Mouse (Mus musculus): Measurements from ENCODE around the gene Uroc1.

Uroc1 gene

DNA sequence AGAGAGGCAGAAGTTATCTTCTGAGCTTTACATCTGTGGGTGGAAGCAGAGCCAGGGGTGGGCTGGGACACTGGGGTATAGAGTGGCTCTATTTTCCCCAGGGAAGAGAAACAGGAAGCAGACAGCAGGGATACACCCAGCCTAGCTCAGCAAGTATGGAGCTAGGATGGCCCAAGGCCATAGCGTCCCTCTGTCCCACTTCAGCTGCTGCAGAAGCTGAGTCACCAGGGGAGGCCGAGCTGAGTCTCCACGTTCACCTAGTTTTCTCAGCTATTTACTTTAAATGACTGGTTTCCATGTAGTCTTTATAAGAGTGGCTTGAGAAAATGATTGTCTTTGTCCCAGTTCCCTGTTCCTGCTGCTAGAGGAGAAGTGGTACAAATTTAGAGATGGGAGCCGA, 15.4 kb downstream of the Uroc1 start:
- intact Hi-C loops (cut with DNase I): no loop called here

DNA sequence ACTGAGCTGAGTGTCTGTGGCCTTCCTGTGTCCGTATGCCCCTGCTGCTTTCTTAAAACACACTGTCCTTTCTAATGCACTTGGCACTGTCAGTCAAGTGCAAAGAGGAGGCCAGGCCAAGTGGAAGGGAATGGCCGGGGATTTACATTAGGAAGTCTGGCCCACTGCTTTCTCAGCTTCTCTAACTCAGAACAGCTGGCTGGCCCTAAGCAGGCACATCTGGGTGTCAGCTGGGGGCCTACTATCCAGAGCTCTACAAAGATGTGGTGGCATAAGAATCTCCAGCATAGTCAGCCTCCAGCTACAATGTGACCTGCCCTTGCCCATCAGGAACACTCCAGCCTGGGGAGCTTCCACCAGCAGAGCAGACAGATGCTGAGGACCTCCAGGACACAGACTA, 16.9 kb downstream of the Uroc1 start:
- intact Hi-C loops (cut with DNase I): no loop called here

DNA sequence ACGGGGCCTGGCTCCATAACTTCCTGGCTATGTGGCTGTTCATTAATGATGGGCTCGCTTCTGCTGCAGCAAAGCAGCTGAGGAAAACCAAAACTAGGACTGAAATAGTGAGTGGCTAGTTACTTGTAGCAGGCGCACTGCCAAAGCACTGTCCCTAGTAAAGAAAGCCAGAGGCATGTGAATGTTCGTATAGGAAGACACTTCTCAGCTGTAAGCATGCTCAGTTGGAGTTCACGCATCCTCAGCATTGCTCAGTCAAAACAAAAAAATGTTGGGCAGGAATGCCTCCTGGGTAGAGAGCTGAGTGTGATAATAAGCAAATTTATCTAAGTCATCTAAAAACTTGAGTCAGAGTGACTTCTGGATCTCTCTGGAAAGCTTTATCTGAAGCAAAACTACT, 25.1 kb downstream of the Uroc1 start:
- intact Hi-C loops (cut with DNase I): no loop called here

DNA sequence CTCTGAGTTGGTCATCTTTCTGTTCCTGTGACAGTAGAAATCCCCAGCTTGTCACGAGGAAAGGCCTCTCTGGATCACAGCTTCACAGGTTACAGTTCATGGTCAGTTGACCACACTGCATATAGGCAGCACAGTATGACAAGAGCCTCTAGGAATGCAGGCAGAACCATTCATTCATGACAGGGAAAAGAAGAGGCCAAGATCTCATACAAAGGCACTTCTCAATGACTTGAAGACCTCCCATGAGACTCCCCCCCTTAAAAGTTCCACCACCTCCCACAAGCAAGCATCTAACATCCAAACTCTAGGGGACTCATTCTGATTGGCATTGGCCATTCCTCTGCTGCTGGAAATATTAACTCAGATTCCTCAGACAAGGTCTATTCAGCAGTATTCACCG, 26.4 kb downstream of the Uroc1 start:
- intact Hi-C loops (cut with DNase I): no loop called here

DNA sequence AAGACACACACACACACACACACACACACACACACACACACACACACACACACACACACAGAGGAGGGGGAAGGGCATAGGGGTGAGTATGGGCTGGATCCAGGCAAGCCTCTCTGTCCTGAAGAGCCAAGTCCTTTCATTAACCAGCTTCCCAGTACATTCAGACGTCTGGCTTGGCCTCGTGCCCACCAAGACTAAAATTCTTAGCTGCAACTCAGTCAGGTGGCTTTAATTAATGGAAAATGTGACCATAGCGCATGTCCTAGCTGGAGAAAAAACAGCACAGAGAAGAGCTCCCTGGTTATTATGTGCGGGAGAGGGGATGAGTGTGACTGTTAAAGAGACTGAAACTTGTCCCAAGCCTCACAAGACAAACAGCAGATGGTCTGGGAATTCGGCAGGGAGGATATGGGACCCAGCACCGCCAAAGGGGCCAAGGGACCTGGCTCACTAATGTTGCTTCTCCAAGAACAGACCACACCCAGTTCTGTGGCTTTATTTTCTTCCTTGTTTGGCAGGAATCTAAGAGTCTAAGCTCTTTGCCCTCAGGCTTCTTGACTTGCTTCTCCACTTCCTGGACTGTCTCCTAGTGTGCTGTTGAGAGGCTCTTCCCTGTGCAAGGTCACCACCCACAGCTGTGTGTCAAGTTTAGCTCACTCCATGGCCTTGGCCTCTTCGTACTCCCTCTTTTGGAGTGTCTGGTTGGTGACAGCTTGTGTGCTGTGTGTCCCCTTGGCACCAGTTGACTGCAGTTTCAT, 27.1 kb downstream of the Uroc1 start:
- intact Hi-C loops (cut with DNase I): no loop called here

DNA sequence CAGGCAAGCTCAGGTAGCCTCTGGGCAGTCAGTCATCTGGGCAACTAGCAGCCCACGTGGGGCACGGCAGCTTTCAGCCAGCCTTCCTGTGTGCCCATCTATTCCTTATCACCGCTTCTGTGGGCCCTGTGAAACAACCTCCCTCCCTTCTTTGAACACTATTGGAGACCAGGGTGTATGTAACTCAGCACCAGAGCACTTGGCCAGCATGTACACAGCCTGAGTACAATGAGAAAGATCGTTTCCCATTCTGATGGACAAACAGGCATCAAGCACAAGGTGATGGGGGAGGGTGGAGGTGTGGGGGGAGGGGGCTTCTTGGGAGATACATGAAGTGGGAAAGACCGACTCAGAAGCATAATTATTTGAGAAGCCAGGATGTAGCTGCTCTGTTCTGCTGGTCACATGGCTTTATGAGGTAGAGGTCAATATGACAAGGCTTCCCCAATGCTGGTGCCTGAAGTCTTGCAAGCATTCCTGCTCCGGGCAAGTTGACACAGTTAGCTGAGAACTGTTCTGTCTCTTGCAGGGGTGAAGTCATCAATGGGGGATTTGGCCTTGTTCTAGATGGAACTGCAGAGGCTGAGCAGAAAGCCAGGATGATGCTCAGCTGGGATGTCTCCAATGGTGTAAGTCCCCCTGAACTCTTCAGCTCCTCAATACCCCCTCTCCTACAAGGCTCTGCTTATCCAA, 28.0 kb downstream of the Uroc1 start:
- intact Hi-C loops (cut with DNase I): no loop called here

DNA sequence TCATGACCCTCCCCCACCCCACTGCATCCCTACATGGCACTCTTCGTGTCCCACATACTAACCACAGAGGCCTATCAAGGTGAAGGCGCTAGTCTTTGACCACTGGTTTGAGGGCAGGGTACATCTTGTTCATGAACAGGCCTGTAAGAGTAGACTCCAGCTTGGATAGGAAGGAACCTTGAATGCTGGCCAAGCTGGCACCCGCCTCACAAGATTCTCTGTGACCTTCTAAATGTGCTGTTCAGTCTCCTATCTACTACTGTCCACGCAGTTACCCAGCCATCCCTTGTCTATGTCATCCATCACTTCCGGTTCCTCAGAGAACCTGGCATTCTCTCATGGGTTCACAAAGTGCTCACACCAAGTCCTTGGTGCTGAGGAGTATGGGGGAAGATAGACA, 30.2 kb downstream of the Uroc1 start:
- intact Hi-C loops (cut with DNase I): no loop called here

DNA sequence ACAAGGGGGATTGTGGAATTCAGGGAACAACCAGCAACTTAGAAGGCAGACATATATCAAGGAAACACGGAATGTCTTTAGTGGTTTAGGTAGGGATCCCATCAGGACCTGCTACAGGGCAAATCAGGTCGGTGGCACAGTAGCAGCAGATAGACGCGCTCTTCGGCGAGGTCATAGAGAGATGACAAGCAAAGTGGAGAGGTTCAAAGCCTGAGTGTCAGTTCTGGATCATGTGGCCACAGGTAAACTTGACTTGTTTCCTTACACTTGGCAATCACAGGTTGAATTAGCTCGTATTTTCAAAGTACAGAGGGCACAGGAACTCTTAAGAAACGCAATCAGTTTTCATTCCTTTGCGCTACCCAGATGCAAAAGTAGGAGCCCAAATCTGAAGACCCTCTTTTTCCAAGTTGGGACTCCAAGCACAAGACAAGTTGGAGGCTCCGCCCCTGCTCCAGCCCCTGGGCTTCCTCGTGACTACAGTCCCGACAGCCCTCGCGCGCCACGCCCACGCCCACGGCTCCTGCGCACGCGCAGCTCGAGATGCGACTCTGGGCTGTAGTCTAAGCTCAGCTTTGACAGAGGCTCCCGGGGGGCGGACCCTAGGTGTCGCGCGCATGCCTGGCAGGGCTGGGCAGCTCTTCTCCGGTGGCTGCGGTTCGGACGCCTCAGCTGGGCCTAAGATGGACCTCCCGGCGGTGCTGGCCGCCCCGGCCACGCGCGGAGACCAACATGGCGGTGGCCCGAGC, 36.1 kb downstream of the Uroc1 start, which contains the start of gene Zxdc:
Gene Zxdc, plus strand, starts transcription at position 517 of the 749 bp plus-strand sequence.
- intact Hi-C loops (cut with DNase I): no loop called here

DNA sequence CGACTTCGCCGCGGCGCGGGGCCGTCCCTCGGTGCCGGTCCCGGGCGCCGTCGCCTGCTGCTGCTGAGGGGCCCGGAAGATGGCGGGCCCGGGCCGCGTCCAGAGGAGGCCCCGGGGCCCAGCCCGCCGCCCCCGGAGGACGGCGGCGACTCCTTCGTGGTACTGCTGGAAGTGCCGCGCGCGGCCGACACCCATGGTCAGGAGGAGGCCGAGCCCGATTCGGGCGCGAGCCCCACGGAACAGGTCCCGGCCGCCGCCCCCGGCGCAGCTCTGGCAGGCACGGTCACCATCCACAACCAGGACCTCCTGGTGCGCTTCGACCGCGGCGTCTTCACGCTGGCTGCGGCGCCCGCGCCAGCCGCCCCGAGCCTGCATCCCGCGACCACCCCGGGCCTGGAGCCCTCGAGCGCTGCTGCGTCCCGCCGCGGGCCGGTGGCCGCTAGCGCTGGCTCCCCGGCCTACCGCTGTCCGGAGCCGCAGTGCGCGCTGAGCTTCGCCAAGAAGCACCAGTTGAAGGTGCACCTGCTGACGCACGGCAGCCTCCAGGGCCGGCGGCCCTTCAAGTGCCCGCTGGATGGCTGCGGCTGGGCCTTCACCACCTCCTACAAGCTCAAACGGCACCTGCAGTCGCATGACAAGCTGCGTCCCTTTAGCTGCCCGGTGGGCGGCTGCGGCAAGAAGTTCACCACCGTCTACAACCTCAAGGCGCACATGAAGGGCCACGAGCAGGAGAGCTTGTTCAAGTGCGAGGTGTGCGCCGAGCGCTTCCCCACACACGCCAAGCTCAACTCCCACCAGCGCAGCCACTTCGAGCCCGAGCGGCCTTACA, 36.9 kb downstream of the Uroc1 start:
- intact Hi-C loops (cut with DNase I): loop anchor here (5.0 kb wide), 1 partner anchor 52 kb away; no protein-coding TSS in a partner anchor

DNA sequence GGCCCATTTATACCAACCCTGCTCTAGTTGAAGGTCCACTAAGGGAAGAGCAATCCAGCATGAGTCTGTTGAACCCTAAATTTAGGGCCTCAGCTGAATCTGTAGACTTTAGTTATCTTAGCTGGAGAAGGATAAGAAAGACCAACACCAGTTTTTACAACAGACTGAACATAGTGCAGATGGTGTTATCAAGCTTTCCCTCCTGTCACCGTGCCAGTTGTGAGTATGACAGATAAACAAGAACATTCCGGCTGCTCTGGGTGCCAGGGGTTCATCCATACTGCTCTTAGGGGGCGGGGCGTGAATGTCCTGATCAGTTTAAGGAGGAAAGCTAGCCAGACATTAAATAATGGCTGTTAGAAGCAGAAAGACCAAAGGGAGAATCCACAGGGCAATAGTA, 41.6 kb downstream of the Uroc1 start:
- intact Hi-C loops (cut with DNase I): loop anchor here (5.0 kb wide), 1 partner anchor 48 kb away; no protein-coding TSS in a partner anchor

DNA sequence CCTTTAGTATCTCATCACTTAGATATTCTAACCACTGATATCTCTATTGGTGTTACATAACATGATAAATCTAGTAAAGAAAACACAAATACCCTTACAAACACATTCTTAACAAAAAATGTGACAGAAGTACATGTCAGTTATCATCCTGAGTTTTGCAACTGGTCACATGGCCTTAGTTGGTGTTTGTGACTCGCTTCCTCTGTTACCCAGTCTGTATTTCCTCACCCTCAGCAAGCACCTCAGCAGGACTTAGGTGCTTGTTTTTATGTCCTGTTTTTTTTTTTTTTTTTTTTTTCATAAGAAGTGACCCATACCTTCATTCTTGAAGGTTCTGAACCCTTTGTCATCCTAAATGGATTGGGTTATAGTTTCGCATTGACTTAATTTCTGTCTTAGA, 44.6 kb downstream of the Uroc1 start:
- intact Hi-C loops (cut with DNase I): no loop called here

DNA sequence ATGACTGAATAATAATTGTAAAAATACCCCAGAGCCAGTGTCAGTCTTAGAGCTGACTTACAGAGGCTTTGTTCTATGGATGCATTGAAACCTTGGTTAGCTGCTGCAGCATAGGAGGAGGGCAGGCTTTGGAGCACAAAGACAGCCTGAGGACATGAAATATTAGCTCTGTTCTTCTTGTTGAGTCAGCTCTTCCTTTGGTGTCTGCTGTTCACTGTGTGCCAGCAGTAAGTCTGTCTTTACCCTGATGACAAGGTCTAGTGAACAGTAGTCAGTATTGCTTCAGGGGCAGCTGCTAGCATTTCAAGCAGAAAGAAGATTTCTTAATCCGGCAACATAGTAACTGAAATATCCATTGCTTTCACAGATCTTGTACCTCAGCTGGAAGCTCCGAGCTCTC, 48.4 kb downstream of the Uroc1 start:
- intact Hi-C loops (cut with DNase I): no loop called here

DNA sequence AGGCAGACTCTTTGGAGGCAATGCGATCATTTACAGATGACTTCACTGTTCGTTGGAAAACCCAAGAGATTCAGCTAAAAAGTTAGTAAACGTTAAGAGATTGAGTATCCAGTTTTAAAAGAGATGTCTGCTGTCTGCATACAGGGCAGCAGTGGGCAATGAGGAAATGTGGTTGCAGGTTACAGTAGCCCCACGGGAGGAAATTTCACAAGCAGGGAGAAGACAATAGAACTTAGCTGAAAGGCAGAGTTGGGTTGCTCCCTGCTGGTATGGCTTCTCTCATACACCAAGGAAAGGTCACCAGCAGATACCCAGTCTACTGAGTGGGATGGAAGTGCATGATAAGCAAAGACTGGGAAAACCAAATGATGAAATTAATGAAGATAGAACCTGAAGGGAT, 57.5 kb downstream of the Uroc1 start:
- intact Hi-C loops (cut with DNase I): no loop called here

DNA sequence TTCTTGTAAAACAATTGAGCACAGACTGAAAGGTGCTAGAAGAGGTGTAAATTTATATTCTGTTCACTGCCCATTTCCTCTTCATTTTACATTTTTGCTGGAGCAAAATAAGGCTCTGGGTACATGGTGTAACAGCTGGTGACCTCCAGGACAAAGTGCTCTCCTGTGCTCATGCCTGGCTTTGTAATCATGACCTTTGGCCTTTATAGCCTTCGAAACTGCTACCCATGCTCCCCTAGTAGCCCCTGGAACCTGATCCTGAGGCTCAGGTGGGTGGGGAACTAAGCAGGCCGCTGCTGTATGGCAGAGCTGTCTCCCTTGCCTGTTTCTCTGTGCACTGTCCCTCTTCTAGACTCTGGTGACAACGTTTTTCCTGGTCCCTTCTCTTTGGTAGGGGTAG, 60.9 kb downstream of the Uroc1 start:
- intact Hi-C loops (cut with DNase I): no loop called here

DNA sequence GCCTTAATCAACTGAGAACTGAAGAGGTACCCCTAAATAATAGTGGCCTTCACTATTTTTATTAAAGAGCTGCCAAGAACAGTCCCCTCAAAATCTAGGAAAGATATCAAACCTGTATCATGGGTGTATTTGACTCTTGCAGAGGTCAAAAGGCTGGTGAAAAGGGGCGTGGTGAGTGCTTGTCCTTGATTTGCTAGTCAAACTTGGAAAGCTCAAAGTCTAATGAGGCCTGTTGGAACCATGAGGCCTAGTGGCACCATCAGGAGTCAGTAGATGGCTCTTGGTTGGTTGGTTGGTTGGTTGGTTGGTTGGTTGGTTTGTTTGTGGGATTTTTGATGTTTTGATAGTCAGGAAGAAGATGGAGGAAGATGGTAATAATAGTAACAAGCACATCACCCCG, 62.7 kb downstream of the Uroc1 start:
- intact Hi-C loops (cut with DNase I): no loop called here

DNA sequence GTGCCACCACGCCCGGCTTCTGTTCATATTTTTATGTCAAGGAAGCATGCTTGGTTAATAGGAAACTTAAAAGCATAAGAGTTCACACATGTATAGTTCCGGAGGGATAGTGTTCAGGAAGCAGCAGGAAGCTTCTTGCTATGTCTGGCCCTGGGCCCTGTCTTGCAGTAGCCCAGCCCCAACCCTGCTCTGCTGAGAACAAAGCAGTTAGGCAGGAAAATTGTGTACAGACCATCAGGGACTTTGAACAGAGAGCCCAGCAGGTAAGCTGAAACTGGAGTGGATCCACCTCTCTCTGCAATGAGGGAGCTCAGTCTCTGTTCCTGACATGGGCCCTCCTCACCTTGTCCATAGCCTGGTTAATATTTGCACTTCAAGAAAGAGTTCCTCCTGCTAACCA, 64.2 kb downstream of the Uroc1 start:
- intact Hi-C loops (cut with DNase I): no loop called here

DNA sequence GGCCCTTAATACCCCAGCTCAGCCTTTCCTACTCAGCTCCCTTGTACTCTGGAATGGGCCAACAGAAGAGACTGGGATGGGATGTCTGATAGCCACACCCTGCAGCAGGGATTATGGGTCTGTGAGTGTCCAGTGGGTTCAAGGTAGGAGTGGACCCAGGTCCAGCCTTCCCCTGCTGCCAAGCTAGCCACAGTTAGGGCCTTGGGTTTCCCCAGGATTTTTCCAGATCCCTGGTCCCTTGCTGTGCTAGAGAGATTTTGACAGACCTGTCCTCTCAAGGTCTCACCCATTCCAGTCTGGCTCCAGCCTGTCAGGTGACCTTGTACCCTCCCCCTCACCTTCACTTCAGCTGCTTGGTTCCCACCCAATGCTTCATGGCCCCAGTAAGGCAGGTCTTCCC, 75.5 kb downstream of the Uroc1 start:
- intact Hi-C loops (cut with DNase I): no loop called here

DNA sequence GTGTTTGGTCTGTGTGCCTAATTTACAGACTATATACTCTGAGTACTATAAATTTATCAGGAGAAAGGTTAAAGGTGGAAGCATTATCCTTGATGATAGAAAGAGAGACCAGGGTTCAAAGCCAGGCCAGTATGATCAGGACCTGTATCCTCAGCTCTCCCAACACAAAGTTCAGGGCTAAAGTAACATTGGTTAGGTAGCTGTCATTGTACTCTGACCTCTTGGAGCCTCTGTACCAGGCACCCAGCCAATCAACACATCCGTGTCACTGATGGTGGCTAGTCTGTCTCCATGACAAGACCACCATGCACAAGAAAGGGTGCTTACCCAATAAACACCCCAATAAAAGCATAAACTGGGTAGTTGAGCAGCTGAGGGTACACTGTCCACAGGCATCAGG, 77.9 kb downstream of the Uroc1 start:
- intact Hi-C loops (cut with DNase I): no loop called here

DNA sequence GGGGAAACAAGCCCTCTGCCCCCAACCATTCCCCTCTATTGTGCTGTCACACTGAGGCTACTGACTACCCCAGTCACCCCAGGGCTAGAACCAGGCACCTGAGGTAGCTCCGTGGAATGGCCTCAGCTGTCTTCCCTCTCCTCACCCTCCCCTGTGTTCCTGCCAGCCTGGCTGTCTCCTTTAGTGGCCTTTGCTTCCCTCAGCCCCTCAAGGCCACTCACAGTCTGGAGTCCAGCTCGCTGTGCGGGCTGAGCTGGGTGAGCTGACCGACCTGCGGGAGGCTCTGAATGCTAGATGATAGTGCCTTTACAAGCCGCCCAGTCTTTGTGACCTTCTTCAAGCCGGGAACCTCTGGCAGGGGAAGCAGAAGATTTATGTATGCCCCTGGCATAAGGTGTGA, 78.8 kb downstream of the Uroc1 start:
- intact Hi-C loops (cut with DNase I): no loop called here

Data from adrenal gland (tissue).